Mouse (Mus musculus) lung, postnatal 0 days (tissue): ENCODE results near the gene Tex33. TPM values are rescaled to one million over a fixed set of nuclear protein-coding genes. Genes with fewer than 3 reads are reported as not detected.

Source experiments
- ATAC-seq: fragments of 200-750 bp; cut with Nextera tagmentation; 2 replicates; pipeline ENCODE4 v1.8.0; 2017; ENCODE audit warnings: moderate library complexity
- DNase-seq: peaks from one replicate; pipeline ENCODE4 v3.0.0-alpha.2; 2016; ENCODE audit warnings: low spot score
- H3K27ac ChIP-seq: fragments of 300-500 bp; sonication (generic); 2 replicates; pipeline ENCODE4 v1.5.1; 2014; ENCODE audit warnings: antibody characterized with exemption, mild to moderate bottlenecking, low read length, mixed read lengths
- H3K27me3 ChIP-seq: fragments of 300-500 bp; sonication (generic); replicated peaks from 2 replicates; pipeline ENCODE4 v1.6.1; 2014; ENCODE audit warnings: low read length, mixed read lengths; ENCODE audit not compliant: insufficient read depth
- H3K36me3 ChIP-seq: fragments of 300-500 bp; sonication (generic); 2 replicates; pipeline ENCODE4 v1.6.1; 2014; ENCODE audit warnings: low read length, mixed read lengths; ENCODE audit not compliant: insufficient read depth
- H3K4me1 ChIP-seq: fragments of 300-500 bp; sonication (generic); 2 replicates; pipeline ENCODE4 v1.6.1; 2014; ENCODE audit warnings: antibody characterized with exemption, low read depth, low read length, mixed read lengths; ENCODE audit not compliant: insufficient read depth
- H3K4me2 ChIP-seq: fragments of 300-500 bp; sonication (generic); replicated peaks from 2 replicates; pipeline ENCODE4 v1.6.1; 2014; ENCODE audit warnings: low read depth, mild to moderate bottlenecking, low read length, moderate library complexity, mixed read lengths
- H3K4me3 ChIP-seq: fragments of 300-500 bp; sonication (generic); 2 replicates; pipeline ENCODE4 v1.5.1; 2014; ENCODE audit warnings: low read depth, low read length
- H3K9ac ChIP-seq: fragments of 300-500 bp; sonication (generic); replicated peaks from 2 replicates; pipeline ENCODE4 v1.6.1; 2014; ENCODE audit warnings: low read depth, mild to moderate bottlenecking
- H3K9me3 ChIP-seq: fragments of 300-500 bp; sonication (generic); 2 replicates; pipeline ENCODE4 v1.6.1; 2016; ENCODE audit warnings: low read length, mixed read lengths
- CTCF ChIP-seq: IDR thresholded peaks from 2 replicates; pipeline ENCODE4 v1.5.1; 2016; ENCODE audit warnings: antibody characterized with exemption, mild to moderate bottlenecking
- EP300 ChIP-seq: IDR thresholded peaks from 2 replicates; pipeline ENCODE4 v1.6.1; 2016; ENCODE audit warnings: antibody characterized with exemption, mild to moderate bottlenecking, control low read depth
- WGBS: fragments of 180-500 bp; shearing (Covaris S2); extraction: QIAGEN DNeasy Blood & Tissue Kit; methylation state at CpG from one replicate; pipeline ENCODE4 v1.1.7; 2014; 5-methylcytosine and 5-hydroxymethylcytosine counted together
- polyA plus RNA-seq: library from polyadenylated mRNA; unstranded; fragments of >200 nt; fragmentation: Nextera tagmentation; extraction: Ambion mirVana; gene quantifications from 2 replicates; pipeline ENCODE4 v1.2.1, GENCODE M21; 2015

Tex33 gene
- polyA plus RNA-seq, 1 experiment from 2014 or later: not detected

DNA sequence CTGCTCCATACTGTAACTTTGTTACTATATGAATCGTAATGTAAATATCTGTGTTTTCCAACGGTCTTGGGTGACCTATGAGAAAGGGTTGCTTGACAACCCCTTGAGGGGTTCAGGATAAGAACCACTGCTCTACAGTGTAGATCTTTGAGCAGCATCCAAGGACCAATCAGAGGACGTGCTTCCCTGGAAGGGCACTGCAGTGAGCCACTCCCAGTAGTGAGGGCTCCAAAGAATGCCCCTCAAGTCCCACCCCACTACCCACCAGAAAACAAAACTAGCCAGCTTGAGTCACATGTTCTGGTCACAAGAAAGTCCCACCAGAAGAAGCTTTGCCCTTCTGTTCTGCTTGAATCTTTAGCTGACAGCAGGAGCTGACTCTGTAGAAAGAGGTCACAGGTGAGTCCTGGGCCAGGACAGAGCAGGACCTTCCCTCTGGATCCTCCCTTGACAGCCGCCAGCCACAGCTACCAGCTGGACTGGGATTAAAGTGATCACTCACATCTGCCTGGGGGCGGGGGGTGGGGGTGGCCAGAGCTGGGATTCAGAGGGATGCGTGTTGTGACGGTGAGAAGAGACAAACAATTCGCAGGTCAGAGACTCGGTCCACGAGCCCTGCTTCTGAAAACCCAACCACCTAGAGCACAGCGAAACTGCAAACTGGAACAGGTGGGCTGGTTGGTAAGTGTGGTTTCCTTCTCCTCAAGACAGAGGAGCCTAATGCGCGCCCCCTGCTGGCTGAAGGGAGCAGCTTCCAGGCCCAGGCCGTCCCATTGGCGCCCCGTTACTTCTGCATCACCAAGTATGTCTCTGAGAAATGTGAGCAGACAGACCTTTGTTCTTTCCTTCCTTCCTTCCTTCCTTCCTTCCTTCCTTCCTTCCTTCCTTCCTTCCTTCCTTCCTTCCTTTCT, 26.6 kb upstream of the Tex33 start:
- no peak for TF ChIP-seq EP300
- peak; percentile 92 for TF ChIP-seq CTCF
- WGBS: 13% methylated on average over 16 of the region's 16 CpGs
- H3K27me3 ChIP-seq: no peaks in the 10 kb centered on the region
- peak; percentile 89 for ATAC-seq
- no peaks in the 10 kb centered on the region for H3K36me3 ChIP-seq
- H3K9ac ChIP-seq: no peak overlapping the region
- H3K4me2 ChIP-seq: peak overlapping the region; percentile 30; the same call in 1 of the 2 replicates
- H3K4me3 ChIP-seq: no peak overlapping the region
- H3K27ac ChIP-seq: peak overlapping the region; percentile 58
- no peaks in the 10 kb centered on the region for H3K9me3 ChIP-seq
- peak; percentile 81 for DNase-seq
- no peaks in the 10 kb centered on the region for H3K4me1 ChIP-seq

DNA sequence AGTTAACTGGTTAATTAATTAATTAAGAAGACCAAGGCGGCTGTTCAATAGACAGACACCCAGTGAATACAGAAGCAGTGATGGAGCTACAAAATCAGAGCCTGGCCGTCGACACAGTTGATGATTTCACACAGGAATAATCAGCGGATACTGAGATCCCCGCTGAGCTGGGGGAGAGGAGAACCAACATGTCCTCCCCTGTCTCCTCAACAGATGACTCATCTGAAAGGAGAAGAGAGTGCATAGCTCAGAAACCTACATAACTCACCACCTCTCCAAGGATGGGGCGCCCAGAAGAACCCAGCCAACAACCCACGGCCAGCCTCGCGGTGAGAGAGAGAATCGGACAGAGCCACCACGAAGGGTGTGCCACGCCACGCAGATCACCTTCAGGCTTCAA, 24.7 kb upstream of the Tex33 start:
- H3K27ac ChIP-seq: no peak overlapping the region
- TF ChIP-seq EP300 (no peak), CTCF (no peak)
- ATAC-seq (no peak), DNase-seq (no peak)
- 83% methylated on average over 13 of the region's 13 CpGs for WGBS
- peaks cover 6% of the 10 kb centered on the region; the same call in 1 of the 2 replicates for H3K4me1 ChIP-seq
- H3K27me3 ChIP-seq: no peaks in the 10 kb centered on the region
- no peak overlapping the region for H3K4me3 ChIP-seq
- H3K36me3 ChIP-seq: no peaks in the 10 kb centered on the region
- H3K4me2 ChIP-seq: no peak overlapping the region
- no peaks in the 10 kb centered on the region for H3K9me3 ChIP-seq
- no peak overlapping the region for H3K9ac ChIP-seq

DNA sequence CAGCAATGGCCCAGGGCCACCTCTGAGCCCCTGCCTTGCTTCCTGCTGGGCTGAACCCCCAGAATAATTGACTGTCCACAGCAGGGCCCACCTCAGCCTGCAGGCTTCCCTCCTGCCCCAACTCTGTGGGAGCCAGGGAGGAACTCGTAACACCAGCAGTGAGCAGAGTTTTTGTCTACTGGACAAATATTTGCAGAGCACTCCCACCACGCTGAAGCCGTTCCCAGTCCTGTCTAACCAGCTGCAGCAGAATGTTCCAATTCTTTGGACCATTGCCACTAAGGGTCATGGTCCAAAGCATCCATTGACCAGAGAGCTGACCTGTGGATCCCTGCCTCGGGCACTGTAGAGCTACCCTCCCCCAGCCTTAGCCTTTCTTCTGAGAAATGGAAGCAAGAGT, 21.2 kb upstream of the Tex33 start:
- Histone ChIP-seq H3K9me3 (no peaks in the 10 kb centered on the region), H3K27ac (peak overlapping the region; percentile 47), H3K36me3 (no peaks in the 10 kb centered on the region), H3K4me2 (no peak overlapping the region), H3K27me3 (no peaks in the 10 kb centered on the region), H3K4me1 (peaks cover 6% of the 10 kb centered on the region; the same call in 1 of the 2 replicates), H3K4me3 (no peak overlapping the region), H3K9ac (no peak overlapping the region)
- WGBS: 22% methylated on average over 4 of the region's 4 CpGs
- ATAC-seq (peak; percentile 83), DNase-seq (peak; percentile 86)
- TF ChIP-seq CTCF (no peak), EP300 (no peak; the same call in 1 of the 2 replicates)

DNA sequence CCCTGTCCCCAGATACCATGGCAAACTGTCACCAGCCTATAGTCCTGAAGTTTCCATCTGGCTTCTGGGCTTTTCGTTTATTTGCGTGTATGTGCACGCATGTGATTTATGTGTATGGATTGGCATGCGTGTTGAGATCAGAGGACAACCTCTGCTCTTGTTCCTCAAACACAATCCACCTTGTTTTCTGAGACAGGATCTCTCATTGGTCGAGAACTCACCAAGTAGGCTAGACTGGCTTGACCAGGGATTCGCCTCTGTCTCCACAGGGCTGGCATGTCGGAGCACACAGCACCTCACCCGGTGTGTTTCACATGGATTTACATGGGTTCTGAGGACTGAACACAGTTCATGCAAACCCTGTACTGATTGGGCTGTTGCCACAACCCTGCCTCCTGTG, 18.4 kb upstream of the Tex33 start:
- Histone ChIP-seq H3K9me3 (no peaks in the 10 kb centered on the region), H3K27me3 (no peaks in the 10 kb centered on the region), H3K4me3 (no peak overlapping the region), H3K9ac (no peak overlapping the region), H3K4me1 (peaks cover 6% of the 10 kb centered on the region; the same call in 1 of the 2 replicates), H3K27ac (no peak overlapping the region), H3K4me2 (no peak overlapping the region), H3K36me3 (no peaks in the 10 kb centered on the region)
- no peak for ATAC-seq
- 90% methylated on average over 8 of the region's 8 CpGs for WGBS
- TF ChIP-seq EP300: no peak
- no peak for TF ChIP-seq CTCF
- DNase-seq: no peak

DNA sequence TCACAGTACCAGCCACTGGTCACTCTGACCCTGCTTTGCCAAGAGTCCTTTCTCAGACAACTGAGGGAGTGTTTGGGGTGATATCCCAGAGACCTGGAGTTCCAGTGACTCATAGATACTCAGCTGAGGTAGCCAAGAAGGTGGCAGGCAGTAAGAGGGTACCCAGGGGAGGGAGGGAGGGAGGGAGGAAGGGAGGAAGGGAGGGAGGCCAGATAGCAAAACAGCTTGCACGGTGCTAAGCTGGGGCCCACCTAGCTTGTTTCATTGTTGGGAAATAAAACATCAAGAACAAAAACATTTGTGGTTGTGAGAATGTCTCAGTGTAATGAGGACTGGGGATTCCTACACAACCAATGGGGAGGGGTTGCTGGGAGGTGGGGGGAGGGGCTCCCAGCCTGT, 18.0 kb upstream of the Tex33 start:
- no peak for ATAC-seq
- no peak overlapping the region for H3K4me3 ChIP-seq
- H3K9ac ChIP-seq: no peak overlapping the region
- H3K4me1 ChIP-seq: peaks cover 6% of the 10 kb centered on the region; the same call in 1 of the 2 replicates
- H3K4me2 ChIP-seq: no peak overlapping the region
- 35% methylated on average over 1 of the region's 1 CpGs for WGBS
- TF ChIP-seq CTCF (no peak), EP300 (no peak)
- H3K27me3 ChIP-seq: no peaks in the 10 kb centered on the region
- no peaks in the 10 kb centered on the region for H3K36me3 ChIP-seq
- H3K27ac ChIP-seq: no peak overlapping the region
- H3K9me3 ChIP-seq: no peaks in the 10 kb centered on the region
- DNase-seq: no peak

DNA sequence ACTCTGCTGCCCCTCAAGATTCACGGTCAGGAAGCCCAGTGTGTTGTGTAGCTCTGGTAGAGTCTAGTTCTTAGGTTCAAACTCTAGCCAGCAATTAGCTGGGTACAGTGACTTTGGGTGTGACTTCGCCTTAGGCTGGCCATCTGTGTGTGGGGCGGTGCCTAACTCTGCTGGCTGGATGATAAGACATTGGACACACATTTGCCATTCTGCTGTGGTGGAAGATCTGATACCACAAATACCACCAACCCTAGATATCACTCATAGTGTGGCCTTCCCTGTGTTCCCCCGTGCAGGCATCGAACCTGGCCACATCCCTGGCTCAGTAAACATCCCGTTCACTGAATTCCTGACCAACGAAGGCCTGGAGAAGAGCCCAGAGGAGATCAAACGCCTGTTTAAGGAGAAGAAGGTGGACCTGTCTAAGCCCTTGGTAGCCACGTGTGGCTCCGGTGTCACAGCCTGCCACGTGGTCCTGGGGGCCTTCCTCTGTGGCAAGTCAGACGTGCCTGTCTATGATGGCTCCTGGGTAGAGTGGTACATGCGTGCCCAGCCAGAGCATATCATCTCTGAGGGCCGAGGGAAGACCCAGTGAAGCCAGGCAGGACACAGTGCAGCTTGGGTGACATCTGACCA, 17.5 kb upstream of the Tex33 start:
- WGBS: 80% methylated on average over 14 of the region's 14 CpGs
- TF ChIP-seq EP300 (no peak), CTCF (no peak)
- H3K27me3 ChIP-seq: no peaks in the 10 kb centered on the region
- DNase-seq: no peak
- no peaks in the 10 kb centered on the region for H3K36me3 ChIP-seq
- H3K27ac ChIP-seq: no peak overlapping the region
- no peak overlapping the region for H3K4me3 ChIP-seq
- no peak for ATAC-seq
- no peak overlapping the region for H3K9ac ChIP-seq
- no peak overlapping the region for H3K4me2 ChIP-seq
- peaks cover 6% of the 10 kb centered on the region; the same call in 1 of the 2 replicates for H3K4me1 ChIP-seq
- no peaks in the 10 kb centered on the region for H3K9me3 ChIP-seq
